Mouse (Mus musculus) A20 (cell line): ENCODE data around the gene Lrrc32.
A peak's percentile ranks its signal among the peaks of the same experiment; 100 is the strongest.

ENCODE experiments used
- DNase-seq: peaks from one replicate; pipeline ENCODE4 v3.0.0-alpha.2; 2011; ENCODE audit warnings: low read depth, low spot score

Lrrc32 gene

DNA sequence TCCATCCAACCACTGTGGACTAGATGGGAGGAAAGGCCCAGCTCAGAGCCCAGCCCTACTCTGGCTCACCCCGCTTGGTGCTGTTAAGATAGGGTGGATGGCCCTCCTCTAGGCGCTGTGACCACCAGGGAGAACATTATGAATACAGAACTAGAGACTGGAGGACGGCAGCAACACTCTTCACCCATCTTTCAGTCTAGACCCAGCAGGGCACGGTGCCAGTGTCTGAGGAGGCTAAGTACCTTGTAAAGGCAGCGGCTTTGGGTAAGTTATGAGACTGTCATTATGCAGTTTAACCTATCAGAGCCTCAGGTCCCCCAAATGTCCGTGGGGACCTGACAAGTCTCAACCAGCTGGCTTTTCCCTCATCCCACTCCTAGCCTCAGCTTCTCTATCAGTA, at the start of gene Lrrc32:
Lrrc32 (plus strand) TSS at position 153 of the 400 bp plus-strand sequence.
- DNase-seq = no peak

DNA sequence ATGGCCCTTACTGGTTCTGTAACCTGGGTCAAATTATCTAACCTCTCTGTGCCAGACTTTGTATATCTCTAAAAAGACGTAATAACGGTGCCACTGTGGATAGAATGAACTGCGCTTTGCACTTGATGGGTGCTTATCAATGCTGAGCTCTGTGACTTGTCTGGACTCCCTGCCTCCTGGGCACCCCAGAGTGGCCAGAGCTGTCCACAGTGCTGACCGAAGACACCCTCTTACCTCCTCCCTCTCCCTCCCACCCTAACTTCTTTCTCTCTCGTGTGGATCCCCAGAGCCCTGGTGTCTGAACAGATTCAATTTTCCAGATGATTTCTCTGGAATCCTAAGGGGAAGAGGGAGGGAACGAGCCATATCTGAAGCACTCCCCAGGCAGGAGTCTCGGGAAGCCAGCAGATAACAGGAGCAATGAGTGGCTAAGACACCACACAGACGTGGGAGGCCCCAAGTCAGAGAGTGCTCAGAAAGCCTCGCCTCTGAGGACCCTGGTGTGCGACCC, 49.1 kb upstream of the Lrrc32 start, which contains the start of gene Gucy2d:
Gucy2d (plus strand) TSS at position 461 of the 511 bp plus-strand sequence.
- peak; percentile 16 for DNase-seq

DNA sequence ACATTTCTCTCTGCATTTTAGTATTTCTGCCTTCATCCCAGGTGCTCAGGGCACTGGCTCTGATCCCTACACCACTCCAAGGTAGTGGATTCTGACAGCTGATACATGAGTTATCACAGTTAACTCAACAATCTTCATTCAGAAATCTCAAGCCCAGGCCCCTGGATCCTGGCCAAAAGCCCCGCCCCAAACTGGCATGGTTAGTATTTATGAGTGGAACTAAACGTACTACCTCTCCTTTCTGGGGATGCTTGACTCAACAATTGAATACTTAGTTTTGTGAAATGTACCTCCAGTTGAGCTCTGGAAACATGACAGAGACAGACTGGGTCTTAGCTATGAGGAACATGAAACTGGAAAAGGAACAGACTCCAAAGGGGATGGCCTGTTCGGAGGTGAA, 42.2 kb upstream of the Lrrc32 start:
- DNase-seq = no peak

DNA sequence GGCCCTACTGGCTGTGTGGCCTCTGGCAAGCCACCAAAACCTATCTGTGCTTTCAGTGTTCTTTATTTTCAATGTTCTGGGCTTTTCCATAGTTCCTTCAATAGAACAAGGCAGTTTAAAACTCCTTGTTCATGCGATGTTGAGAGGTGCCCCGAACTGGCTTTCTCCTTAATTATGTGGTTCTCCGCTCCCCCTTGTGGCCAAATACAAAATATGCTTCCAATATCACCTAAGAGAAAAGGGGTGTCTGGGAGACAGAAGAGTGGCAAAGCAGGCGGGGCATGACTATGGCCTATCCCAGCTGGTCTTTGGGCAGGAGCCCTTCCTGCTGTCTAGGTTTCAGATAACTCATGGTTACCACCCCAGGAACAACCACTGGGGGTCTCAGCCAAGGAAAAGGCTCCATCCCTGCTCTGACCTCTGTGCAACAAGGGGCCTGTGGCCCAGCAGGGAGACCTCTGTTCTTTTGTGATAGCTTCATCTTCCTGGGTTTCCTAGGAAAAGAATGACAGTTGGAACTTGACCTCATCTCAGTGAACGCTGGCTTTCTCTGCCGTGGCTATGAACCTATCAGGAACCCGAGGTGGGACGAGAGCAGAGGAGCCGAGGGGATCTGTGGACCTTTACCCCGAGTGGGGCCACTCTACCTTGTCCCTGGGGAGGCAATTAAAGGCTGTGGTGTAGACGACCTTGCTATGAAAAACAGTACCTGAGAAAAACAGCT, 41.3 kb upstream of the Lrrc32 start:
- peak; percentile 59 for DNase-seq

DNA sequence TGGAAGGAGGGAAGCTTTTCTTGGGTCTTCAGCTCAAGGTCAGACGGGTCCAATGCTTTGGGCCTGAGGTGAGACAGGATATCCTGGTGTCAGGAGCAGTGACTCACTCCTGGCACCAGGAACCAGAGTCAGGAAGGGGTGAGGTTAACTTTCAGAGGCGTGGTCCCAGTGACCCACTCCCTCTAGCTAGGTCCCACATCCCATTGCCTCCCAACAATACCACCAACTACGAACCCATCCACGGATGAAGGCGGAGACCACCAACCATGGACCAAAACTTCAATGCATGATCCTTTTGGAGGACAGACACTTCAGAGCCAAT, 40.8 kb upstream of the Lrrc32 start:
- no peak for DNase-seq

DNA sequence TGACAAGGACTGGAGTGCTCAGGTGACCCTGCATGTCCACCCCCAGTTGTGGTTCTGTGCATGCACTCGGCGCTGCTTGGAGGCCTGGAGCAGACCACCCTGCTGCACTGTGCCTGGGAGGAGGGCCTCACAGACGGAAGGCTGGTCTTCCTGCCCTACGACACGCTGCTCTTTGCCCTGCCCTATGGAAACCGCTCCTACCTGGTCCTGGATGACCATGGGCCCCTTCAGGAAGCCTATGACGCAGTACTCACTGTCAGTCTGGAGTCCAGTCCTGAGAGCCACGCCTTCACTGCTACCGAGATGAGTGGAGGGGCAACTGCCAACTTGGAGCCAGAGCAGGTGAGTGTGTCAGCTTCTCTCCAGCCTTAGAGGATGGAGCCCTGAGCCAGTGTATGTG, 39.4 kb upstream of the Lrrc32 start:
- no peak for DNase-seq

DNA sequence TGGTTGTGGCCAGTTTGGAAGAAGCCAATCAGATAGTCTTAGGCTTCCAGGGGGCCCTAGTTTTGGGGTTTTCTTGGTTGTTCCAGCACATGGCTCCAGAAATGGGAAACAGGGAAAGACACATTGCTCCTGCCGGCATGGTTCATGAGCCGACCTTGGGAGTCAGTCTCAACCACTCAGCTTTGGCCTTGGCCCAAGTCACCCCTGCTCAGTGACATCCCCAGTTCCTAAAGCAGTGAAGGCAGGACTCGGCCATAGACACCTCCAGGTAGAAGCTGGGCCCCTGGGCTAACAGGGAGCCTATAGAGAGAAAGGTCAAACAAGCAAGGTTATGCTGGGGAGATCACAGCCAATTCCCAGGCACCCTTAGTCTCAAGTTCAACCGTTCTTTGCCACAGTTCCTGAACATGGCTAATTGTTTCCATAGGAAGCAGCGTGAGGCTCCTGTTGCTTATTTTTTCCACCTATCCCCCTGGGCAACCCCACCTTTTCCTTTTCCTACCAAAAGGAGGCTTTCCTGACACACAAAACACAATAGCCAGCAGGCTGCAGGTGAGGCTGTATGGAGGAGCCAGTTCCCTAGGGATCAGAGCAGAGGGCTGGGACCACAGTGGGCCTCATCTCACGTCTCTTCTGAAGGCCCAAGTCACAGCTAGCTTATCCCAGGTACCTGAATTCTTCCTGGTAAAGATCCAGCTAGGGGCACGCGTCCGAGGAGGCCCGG, 34.5 kb upstream of the Lrrc32 start:
- DNase-seq = no peak

DNA sequence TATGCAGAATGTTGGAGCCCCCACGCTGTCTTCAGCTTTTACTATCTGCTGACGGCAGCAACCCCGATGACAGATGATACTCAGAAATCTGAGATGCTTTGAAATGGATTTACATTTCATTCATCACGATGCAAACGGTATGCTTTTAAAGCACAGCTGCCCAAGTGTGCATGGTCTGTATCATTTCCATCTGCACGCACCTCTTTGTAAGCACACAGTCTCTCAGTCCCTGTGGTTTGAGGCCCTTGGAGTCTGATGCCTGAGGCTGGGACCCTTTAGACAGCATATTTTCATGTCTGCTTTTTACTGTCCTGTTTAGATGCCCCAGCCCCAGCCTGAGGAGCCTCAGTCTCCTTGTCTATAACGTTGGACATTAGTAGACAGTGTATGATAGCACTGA, 28.8 kb upstream of the Lrrc32 start:
- DNase-seq = no peak

DNA sequence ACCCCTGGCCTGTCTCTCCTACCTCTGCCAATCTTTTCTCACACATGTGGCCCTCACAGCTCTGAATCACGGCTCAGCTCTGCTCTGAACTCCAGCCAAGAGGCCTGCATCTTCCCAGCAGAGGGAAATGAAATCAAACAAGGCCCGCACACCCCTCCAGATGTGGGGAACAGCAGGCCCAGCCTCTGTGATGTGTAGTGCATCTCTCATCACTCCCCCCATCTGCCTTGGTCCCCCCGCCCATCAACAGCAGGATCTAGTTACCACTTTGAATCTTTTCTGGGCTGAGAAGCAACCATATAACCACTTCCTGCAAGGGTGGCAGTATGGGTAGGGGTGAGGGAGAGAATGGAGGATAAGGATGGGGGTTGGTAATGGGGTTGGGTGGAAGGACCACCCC, 20.0 kb upstream of the Lrrc32 start:
- DNase-seq = no peak

DNA sequence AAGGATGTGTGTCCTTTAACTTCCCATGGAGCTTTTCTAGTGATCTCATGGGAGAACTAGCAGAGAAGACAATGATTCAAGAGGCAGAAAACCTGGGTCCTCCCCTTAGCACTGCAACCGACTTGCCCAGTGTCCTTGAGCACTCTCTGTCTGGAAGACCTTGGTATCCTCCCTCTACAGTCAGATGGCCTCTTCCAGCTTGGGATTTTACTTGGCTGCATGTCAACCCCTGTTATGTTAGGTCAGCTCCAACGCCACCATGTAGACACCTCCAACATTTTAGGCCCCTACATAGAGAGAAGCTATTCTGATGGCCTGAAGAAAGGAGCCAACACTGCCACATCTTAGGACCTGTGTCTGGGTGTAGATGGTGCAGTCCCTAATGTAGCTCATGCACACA, 16.6 kb upstream of the Lrrc32 start:
- no peak for DNase-seq

DNA sequence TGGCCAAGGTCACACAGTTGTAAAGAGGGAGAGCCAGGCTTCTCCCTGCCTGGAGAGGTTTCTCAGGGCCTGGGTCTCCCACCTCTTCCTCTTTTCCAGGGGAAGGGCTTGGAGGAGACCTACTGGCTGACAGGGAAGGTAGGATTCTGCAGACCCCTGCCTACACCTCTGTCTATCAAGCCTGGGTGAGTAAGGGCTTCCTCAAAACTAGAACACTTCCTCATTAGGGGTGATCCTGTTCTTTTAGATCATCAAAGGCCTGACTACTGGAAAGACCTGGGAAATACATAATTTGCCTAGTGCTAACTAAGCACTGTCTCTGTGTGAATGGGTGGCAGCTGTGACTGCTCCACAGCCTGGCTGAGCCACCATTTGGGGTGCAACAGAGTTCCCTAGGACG, 14.5 kb upstream of the Lrrc32 start:
- DNase-seq = no peak

DNA sequence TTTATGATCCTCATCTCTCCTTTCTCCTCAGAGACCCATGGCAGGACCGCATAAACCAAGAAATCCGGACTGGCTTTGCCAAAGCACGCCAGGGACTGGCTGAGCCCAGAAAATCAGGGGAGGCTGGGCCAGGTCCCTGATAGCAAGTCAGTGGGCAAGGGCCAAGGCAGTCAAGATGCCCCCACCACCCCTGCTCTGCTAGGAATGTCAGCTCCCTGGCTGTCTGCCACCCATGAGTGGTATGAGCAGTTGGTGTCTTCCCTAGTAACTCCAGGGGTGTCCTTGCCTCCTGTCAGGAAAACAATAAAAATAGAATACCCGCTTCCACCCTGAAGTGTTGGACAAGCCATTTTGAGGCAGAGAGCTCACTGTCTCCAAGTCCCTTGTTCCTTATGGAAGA, 11.9 kb upstream of the Lrrc32 start:
- DNase-seq = no peak

DNA sequence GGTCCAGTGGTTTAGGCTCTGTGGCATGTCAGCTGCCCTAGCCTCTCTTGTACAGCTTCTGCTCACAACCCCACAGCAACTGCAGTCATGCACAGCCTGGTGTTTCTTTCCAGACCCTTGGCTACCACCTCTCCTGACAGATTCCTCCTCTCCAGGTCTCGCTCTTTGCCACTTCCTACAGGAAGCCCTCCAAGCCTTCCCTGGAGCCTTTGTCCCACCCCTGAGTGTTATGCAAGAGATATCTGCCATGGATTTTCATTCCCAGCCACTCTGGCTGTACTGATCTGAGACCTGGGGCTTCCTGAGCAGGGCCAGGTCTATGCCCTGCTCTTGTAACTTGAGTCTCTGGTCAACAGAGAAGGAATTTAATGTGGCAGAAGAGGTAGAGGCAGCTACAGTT, 8.6 kb upstream of the Lrrc32 start:
- DNase-seq = no peak

DNA sequence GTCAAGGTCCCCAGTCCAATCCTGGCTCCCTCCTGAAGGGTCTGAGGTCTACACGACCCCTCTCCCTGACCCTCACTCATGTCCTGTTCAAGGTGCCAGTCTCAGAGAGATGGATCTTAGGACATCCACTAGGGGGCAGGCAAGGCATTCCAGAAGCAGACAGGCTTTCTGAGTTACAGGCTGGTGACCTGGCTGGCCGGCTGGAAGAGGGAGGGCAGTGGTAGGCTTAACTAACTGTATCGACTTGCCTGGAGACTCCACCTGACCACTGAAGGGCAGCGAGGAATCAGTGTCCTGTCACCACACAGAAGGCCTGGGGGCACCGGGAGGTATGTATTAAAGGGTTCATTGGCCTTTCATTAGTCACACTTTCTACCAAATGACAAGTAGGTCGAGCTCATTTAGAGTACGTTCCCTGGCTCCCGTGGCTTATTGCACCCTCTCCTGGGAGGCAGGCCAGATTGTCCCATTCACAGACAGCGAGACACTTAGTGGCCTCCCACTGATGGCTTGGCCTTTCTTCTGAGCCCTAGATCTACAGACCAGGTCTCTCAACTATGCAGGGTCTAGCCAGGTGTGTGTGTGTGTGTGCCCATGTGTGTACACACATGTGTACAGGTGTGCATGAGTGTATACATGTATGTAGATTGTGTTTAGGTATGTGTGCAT, 7.9 kb upstream of the Lrrc32 start:
- DNase-seq = peak; percentile 79

DNA sequence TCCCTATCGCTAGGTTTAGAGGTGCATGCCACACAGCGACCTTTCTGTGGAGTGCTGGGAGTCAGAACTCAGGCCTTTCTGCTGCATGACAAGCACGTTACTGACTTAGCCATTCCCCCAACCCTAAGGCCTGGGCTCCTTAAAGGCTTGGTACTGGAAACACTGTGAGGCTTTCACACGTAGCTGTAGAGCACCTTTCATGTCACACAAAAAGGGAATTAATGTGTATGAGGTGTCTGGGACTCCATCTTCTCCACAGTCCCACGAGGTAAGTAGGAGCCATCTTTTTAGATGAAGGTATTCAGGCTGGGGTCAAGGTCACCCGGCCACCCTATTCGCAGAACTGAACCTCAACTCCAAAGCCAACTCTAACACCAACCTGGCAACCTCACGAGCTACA, 7.2 kb upstream of the Lrrc32 start:
- DNase-seq = no peak

DNA sequence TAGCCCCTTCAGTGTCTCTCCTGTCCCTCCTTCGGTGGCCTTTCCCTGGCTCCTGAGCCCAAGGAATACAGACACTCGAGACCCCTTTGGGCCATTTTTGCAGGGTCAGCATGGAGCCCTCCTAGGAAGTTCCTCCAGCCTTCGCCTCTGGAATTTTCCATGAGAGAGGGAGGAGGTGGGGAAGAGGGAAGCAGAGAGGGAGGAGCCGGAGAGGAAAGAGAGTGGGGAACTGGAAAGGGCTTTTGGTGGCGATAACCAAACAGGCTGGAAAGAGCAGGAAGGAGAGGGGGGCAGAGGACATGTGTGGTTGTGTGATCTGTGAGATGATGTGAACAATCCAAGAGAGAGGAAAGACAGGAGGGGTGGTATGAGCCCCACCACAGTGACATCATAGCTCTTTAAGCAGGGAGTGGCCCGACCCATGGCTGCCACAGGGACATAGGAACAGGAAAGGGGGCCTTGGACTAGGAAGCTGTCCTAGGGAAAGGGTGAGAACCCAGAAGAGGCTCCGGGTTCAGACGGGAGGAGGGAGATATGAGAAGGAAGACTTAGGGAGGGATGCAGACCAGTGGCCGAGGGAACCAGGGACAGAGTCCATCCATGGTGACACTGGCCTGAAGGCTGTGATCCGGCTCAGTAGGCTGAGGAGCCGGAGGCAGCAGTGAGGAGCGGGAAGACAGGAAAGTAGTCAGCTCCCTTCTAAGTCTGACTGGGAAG, 6.4 kb upstream of the Lrrc32 start:
- no peak for DNase-seq

DNA sequence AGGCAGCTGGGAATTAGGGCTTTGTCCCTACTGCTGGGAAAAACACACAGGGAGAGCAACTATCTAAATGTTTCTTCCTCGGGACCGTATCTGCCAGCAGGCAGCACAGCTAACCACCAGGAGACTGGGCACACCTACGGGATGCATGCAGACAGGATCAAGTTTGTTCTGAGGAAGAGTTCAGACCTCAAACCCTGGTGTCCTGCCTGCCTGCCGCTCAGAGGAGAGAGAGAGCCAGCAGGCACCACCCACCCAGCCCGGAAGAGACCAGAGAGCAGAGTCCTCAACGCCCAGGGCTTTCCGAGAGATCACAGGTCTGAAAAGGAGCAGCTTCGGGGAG, 5.8 kb upstream of the Lrrc32 start:
- DNase-seq = no peak

DNA sequence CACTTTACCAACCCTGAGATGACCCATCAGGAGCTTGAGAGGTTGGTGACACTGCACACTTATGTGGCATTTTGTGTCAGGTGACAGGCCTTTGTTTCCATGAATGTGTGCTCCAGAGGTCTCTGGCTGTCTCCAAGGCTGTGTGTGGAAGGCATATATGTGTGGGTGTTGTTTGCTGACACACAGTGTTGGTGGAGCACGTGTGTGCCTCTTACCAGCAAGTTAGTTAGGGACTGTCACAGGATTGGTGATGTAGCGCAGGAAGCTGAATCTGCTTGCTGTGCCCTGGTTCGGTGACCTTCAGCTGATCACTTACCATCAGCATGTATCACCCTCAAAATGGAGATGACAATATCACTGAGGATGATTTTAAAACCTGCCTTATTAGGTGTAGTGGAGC, 4.2 kb upstream of the Lrrc32 start:
- peak; percentile 11 for DNase-seq

DNA sequence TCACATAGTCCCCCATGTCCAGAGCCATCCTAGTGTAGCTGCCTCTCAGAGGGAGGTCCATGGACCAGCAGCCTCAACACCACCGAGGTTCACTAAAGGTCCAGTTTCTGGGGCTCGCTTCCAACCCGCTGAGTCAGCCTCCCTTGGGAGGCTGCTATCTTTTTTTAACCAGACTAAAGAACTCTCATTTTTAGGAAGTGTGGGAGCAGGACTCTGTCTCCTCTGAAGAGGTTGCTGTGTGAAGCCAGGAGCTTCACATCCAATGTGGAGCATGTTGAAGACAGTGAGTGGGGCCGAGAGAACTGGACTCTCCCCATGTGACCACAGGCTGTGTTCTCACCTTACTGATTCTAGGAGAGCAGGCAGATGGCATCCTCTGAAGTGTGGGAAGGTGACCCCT, 3.6 kb upstream of the Lrrc32 start:
- peak; percentile 10 for DNase-seq

DNA sequence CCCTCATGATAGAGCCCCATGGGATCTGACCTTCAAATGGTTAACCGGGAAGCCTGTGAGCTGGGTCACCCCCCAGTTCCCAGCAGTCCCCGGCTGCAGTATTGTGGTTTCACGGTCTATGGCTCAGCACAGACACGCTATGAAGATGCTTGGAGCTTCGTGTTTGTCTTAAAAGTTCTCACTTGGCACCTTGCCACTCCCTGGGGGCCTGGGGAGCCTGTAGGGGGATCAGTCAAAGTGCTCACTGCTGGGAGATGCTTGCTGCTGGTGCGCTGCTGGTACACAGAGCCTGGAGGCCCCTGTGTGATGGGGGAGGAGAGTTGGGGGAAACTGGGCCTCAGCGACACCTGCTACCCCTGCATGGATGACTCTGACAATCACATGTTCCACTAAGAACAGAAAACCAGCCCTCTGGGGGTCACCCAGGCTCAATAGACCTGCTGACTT, 2.6 kb upstream of the Lrrc32 start:
- DNase-seq = peak; percentile 88

DNA sequence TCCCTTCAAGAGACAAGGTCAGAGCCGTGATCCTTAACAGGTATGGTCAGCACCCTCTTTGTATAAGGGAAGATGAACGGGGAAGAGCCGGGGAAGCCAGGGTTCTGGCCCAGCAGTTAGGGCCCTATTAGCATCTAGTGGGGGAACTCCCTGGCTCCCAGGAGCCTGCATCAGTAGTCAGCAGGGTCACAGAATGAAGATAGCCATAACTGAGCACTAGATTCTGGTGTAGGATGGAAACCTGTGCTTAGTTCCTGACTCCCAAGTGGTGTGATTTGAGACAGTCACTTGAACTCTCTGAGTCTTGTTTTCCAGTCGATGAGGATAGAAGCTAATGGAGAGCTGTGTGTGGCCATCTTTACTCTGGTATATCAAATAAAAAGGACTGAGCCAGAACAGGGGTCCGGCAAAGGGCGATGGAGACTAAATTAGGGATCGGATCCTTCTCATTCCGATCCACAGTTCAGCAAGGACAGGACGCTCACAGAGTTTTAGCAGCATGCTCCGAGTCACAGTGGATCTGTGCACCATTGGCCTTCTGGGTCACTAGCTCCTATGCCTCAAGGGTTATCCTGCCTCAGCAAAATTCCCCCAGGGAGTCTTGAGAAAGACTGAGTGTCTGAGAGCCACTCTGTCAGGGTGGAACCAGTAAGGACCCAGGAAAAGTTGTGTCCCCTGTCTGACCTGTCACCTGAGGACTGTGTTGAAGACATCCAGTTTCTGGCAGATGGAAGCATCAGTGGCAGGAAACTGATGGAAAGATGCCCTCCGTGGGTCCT, 1.7 kb upstream of the Lrrc32 start:
- peak; percentile 61 for DNase-seq
